ENCODE assay signal across 20 mouse cellular contexts in the genomic region with DNA sequence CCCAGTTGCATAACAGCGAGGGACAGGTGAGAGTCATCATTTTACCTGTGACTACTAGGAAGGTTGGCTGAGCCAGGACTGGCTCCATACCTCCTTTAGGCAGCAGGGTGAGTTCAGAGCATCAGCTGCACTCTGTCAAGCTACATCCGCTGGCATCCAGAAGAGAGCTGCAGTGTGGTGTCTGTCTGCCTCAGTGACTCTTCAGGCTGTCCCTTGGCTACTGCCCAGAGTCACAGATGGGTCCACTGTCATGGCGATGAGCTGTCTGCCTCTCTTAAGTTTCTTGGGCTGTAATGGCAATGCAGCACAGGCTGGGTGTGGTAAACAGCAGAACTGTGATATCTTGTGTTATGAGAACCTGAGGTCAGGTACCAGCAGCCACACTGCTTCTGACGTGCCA. TPM values are rescaled to one million over a fixed set of nuclear protein-coding genes. Genes with fewer than 3 reads are reported as not detected.
DNase-seq lines count a peak whose midpoint lies in the region; ATAC-seq lines count a peak whose summit lies in the region.
"Had no signal": no experiment of that assay in that cellular context is flagged by ENCODE, and none has a peak within 500 bp of the region (broad histone marks: within the 10 kb centered on the region; RNA-seq: fewer than 3 reads in every experiment).

No protein-coding gene starts in this region.

- H3K27ac ChIP-seq in hindbrain, embryonic 15.5 days (replicated peaks): no peak overlapping the region
- H3K27ac ChIP-seq in hindbrain, embryonic 10.5 days: no peak overlapping the region
- H3K27ac ChIP-seq in neural tube, embryonic 14.5 days (ENCODE audit: low read depth, low read length): no peak overlapping the region
- H3K27ac ChIP-seq: embryonic facial prominence, embryonic 12.5 days; forebrain, embryonic 15.5 days; heart, embryonic 10.5 days had no signal

- peak; percentile 39 to 51 for DNase-seq in cerebellum, postnatal 25 days
- DNase-seq in cerebellum, adult 11-12 months: no peak
- no peak for DNase-seq in hindbrain, embryonic 10.5 days (ENCODE audit: low spot score)
- DNase-seq in neural tube, embryonic 10.5 days (ENCODE audit: extremely low spot score, low spot score): no peak
- DNase-seq in spleen, postnatal 4 days (ENCODE audit: low spot score in 2 of 2): no peak
- DNase-seq: adrenal gland, adult 2 months; adrenal gland, postnatal 25 days; gastrocnemius, postnatal 10 days; heart, adult 18-20 months; heart, postnatal 10 days; heart, postnatal 4 days; kidney, adult 8-10 months had no signal

- H3K36me3 ChIP-seq in hindbrain, embryonic 15.5 days: peaks cover 3% of the 10 kb centered on the region; the same call in 1 of the 2 replicates
- H3K36me3 ChIP-seq in hindbrain, embryonic 10.5 days: peaks cover 10% of the 10 kb centered on the region
- H3K36me3 ChIP-seq in neural tube, embryonic 14.5 days (ENCODE audit: control insufficient read depth, insufficient read depth, low read length): no peaks in the 10 kb centered on the region
- H3K36me3 ChIP-seq: forebrain, embryonic 15.5 days had no signal

- 0 out of 2 replicates have a peak, but pooled peaks have one; percentile 30 for ATAC-seq in hindbrain, embryonic 15.5 days (ENCODE audit: low FRiP score, low read depth)
- 0 out of 2 replicates have a peak, but pooled peaks have one; percentile 44 for ATAC-seq in neural tube, embryonic 14.5 days (ENCODE audit: low read depth)
- ATAC-seq: forebrain, embryonic 15.5 days; intestine, postnatal 0 days; Patski had no signal

- no peaks in the 10 kb centered on the region for H3K27me3 ChIP-seq in hindbrain, embryonic 15.5 days
- no peaks in the 10 kb centered on the region for H3K27me3 ChIP-seq in hindbrain, embryonic 10.5 days (ENCODE audit: insufficient read depth, poor library complexity, severe bottlenecking)
- H3K27me3 ChIP-seq in neural tube, embryonic 14.5 days (ENCODE audit: control insufficient read depth, insufficient read depth, low read length): no peaks in the 10 kb centered on the region
- H3K27me3 ChIP-seq: CH12.LX; embryonic facial prominence, embryonic 12.5 days; forebrain, embryonic 15.5 days; Patski had no signal

- no peak overlapping the region for H3K9ac ChIP-seq in hindbrain, embryonic 15.5 days
- H3K9ac ChIP-seq in neural tube, embryonic 14.5 days (replicated peaks; ENCODE audit: low read depth, low read length): no peak overlapping the region
- H3K9ac ChIP-seq: embryonic facial prominence, embryonic 12.5 days; forebrain, embryonic 15.5 days had no signal

- WGBS in hindbrain, embryonic 15.5 days: 90% methylated on average over 4 of the region's 4 CpGs
- 93% methylated on average over 4 of the region's 4 CpGs for WGBS in hindbrain, embryonic 10.5 days
- WGBS in neural tube, embryonic 14.5 days: 91% methylated on average over 4 of the region's 4 CpGs

- H3K4me1 ChIP-seq in hindbrain, embryonic 15.5 days (replicated peaks): no peaks in the 10 kb centered on the region
- no peaks in the 10 kb centered on the region for H3K4me1 ChIP-seq in hindbrain, embryonic 10.5 days (replicated peaks)
- H3K4me1 ChIP-seq in neural tube, embryonic 14.5 days (ENCODE audit: control insufficient read depth, insufficient read depth, low read length): no peaks in the 10 kb centered on the region
- H3K4me1 ChIP-seq: forebrain, embryonic 15.5 days had no signal

- no peak overlapping the region for H3K4me2 ChIP-seq in hindbrain, embryonic 15.5 days
- no peak overlapping the region for H3K4me2 ChIP-seq in neural tube, embryonic 14.5 days (ENCODE audit: low read depth, low read length)
- H3K4me2 ChIP-seq: embryonic facial prominence, embryonic 12.5 days; forebrain, embryonic 15.5 days had no signal

- no peak overlapping the region for H3K4me3 ChIP-seq in hindbrain, embryonic 15.5 days
- H3K4me3 ChIP-seq in hindbrain, embryonic 10.5 days: no peak overlapping the region
- no peak overlapping the region for H3K4me3 ChIP-seq in neural tube, embryonic 14.5 days (ENCODE audit: low read depth, low read length)
- H3K4me3 ChIP-seq: embryonic facial prominence, embryonic 12.5 days; forebrain, embryonic 15.5 days; heart, embryonic 10.5 days had no signal

- no peaks in the 10 kb centered on the region for H3K9me3 ChIP-seq in hindbrain, embryonic 15.5 days
- no peaks in the 10 kb centered on the region; the same call in 1 of the 2 replicates for H3K9me3 ChIP-seq in hindbrain, embryonic 10.5 days
- H3K9me3 ChIP-seq in neural tube, embryonic 14.5 days (ENCODE audit: control insufficient read depth, low read length): no peaks in the 10 kb centered on the region
- H3K9me3 ChIP-seq: forebrain, embryonic 15.5 days had no signal

RNA-seq across cellular contexts. Expression of a gene that starts 16.1 kb away (rescaled TPM):
- 26.7 and 30.4 TPM in 2 replicates for polyA plus RNA-seq in hindbrain, embryonic 15.5 days (2015; fragmentation: Nextera tagmentation; extraction: Ambion mirVana)
- 38.3 and 41.9 TPM in 2 replicates for polyA plus RNA-seq in hindbrain, embryonic 10.5 days (2016; fragmentation: Nextera tagmentation; extraction: Ambion mirVana)
- 23.0 and 30.5 TPM in 2 replicates for polyA plus RNA-seq in neural tube, embryonic 14.5 days (2014; fragmentation: Nextera tagmentation; extraction: Ambion mirVana)

Comparison
In these comparisons a context has a peak if more than half of its experiments do, and no peak if none do; other contexts are left out.
1. DNase-seq: peak in cerebellum, postnatal 25 days (2 of 2); none in cerebellum, adult 11-12 months (single experiment), hindbrain, embryonic 10.5 days (single experiment), neural tube, embryonic 10.5 days (single experiment) and spleen, postnatal 4 days (0 of 2).